9 mouse cellular contexts compared by ENCODE assay signal in the genomic region with DNA sequence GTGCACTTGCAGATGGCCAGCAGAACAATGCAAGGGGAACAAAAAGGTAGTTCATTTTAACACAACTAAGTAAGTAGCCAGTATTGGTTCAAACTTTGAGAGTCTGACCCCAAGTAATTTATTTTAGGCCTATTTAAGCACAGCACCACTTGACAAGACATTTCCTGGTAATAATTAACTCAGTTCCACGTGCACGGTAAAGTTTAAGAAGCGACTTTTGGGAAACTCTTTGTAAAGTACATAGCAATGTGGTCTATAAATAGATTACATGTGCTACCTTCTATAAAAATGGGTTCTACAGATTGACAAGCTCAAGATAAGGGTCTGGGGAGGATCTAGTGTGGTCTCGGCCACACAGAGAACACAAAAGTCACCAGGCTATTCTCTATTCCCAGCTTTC. TPM values are rescaled to one million over a fixed set of nuclear protein-coding genes. Genes with fewer than 3 reads are reported as not detected.
DNase-seq lines count a peak whose midpoint lies in the region; ATAC-seq and TF ChIP-seq lines count a peak whose summit lies in the region.
"Had no signal": no experiment of that assay in that cellular context is flagged by ENCODE, and none has a peak within 500 bp of the region (broad histone marks: within the 10 kb centered on the region; RNA-seq: fewer than 3 reads in every experiment).

No protein-coding gene starts in this region.

- H3K4me2 ChIP-seq in hindbrain, postnatal 0 days (ENCODE audit: low read depth, low read length) = no peak overlapping the region
- no peak overlapping the region for H3K4me2 ChIP-seq in midbrain, embryonic 12.5 days (replicated peaks)
- H3K4me2 ChIP-seq in midbrain, embryonic 14.5 days (ENCODE audit: low read length) = no peak overlapping the region
- 0 out of 2 replicates have a peak overlapping the region, but pooled peaks have one; percentile 32 for H3K4me2 ChIP-seq in limb, embryonic 12.5 days
- no peak overlapping the region for H3K4me2 ChIP-seq in stomach, postnatal 0 days (replicated peaks; ENCODE audit: low read depth)

- H3K27me3 ChIP-seq in hindbrain, embryonic 10.5 days (ENCODE audit: insufficient read depth, poor library complexity, severe bottlenecking) = no peaks in the 10 kb centered on the region
- no peaks in the 10 kb centered on the region for H3K27me3 ChIP-seq in hindbrain, postnatal 0 days (ENCODE audit: insufficient read depth, low read length)
- no peaks in the 10 kb centered on the region for H3K27me3 ChIP-seq in midbrain, embryonic 12.5 days
- no peaks in the 10 kb centered on the region for H3K27me3 ChIP-seq in midbrain, embryonic 14.5 days (ENCODE audit: control insufficient read depth, insufficient read depth, low read length)
- H3K27me3 ChIP-seq in limb, embryonic 12.5 days = no peaks in the 10 kb centered on the region
- no peaks in the 10 kb centered on the region for H3K27me3 ChIP-seq in stomach, postnatal 0 days (ENCODE audit: control insufficient read depth, insufficient read depth, low read length)

- H3K9ac ChIP-seq in hindbrain, postnatal 0 days (replicated peaks; ENCODE audit: low read length) = no peak overlapping the region
- H3K9ac ChIP-seq in midbrain, embryonic 12.5 days (replicated peaks) = no peak overlapping the region
- H3K9ac ChIP-seq in midbrain, embryonic 14.5 days (replicated peaks; ENCODE audit: low read length) = no peak overlapping the region
- H3K9ac ChIP-seq in limb, embryonic 12.5 days (replicated peaks) = no peak overlapping the region
- no peak overlapping the region for H3K9ac ChIP-seq in stomach, postnatal 0 days (ENCODE audit: low read length)

- H3K27ac ChIP-seq in hindbrain, embryonic 10.5 days = peak overlapping the region; percentile 87
- H3K27ac ChIP-seq in hindbrain, postnatal 0 days = no peak overlapping the region
- 0 out of 2 replicates have a peak overlapping the region, but pooled peaks have one; percentile 20 for H3K27ac ChIP-seq in midbrain, embryonic 12.5 days (replicated peaks)
- no peak overlapping the region for H3K27ac ChIP-seq in midbrain, embryonic 14.5 days (replicated peaks; ENCODE audit: low read depth, low read length)
- peak overlapping the region; percentile 94 for H3K27ac ChIP-seq in limb, embryonic 12.5 days
- peak overlapping the region; percentile 98 for H3K27ac ChIP-seq in stomach, postnatal 0 days (replicated peaks)

- H3K9me3 ChIP-seq in hindbrain, embryonic 10.5 days = no peaks in the 10 kb centered on the region
- H3K9me3 ChIP-seq in hindbrain, postnatal 0 days (ENCODE audit: low read length) = no peaks in the 10 kb centered on the region
- no peaks in the 10 kb centered on the region for H3K9me3 ChIP-seq in midbrain, embryonic 12.5 days
- H3K9me3 ChIP-seq in midbrain, embryonic 14.5 days (ENCODE audit: control insufficient read depth, low read length) = no peaks in the 10 kb centered on the region
- H3K9me3 ChIP-seq in limb, embryonic 12.5 days = no peaks in the 10 kb centered on the region
- no peaks in the 10 kb centered on the region for H3K9me3 ChIP-seq in stomach, postnatal 0 days (ENCODE audit: control insufficient read depth, low read length)

- 70% methylated on average over 4 of the region's 4 CpGs for WGBS in hindbrain, embryonic 10.5 days
- WGBS in hindbrain, postnatal 0 days = 77% methylated on average over 4 of the region's 4 CpGs
- 83% methylated on average over 4 of the region's 4 CpGs for WGBS in midbrain, embryonic 12.5 days
- 76% methylated on average over 4 of the region's 4 CpGs for WGBS in midbrain, embryonic 14.5 days
- WGBS in limb, embryonic 12.5 days = 37% methylated on average over 4 of the region's 4 CpGs
- WGBS in stomach, postnatal 0 days = 31% methylated on average over 4 of the region's 4 CpGs

- intact Hi-C loops in left cerebral cortex, postnatal 14 days (cut with DNase I) = no loop called here

- no peak for DNase-seq in hindbrain, embryonic 10.5 days (ENCODE audit: low spot score)
- DNase-seq in hindbrain, postnatal 0 days (ENCODE audit: low spot score) = no peak
- no peak for DNase-seq in midbrain, embryonic 14.5 days
- no peak for DNase-seq in stomach, postnatal 0 days (ENCODE audit: low spot score)
- no peak for DNase-seq in c-Kit-positive CD71-positive TER-119-positive erythroid progenitor cells, embryonic 14.5 days (ENCODE audit: low spot score)
- no peak for DNase-seq in left cerebral cortex, postnatal 14 days (ENCODE audit: low spot score in 2 of 2)
- DNase-seq: adrenal gland, postnatal 25 days had no signal

- ATAC-seq in hindbrain, postnatal 0 days = no peak
- no peak for ATAC-seq in midbrain, embryonic 12.5 days (ENCODE audit: low FRiP score, low read depth)
- ATAC-seq in midbrain, embryonic 14.5 days (ENCODE audit: low FRiP score, low TSS enrichment) = no peak
- no peak for ATAC-seq in limb, embryonic 12.5 days (ENCODE audit: insufficient number of reproducible peaks, insufficient read depth, low FRiP score, low TSS enrichment, low read depth)
- ATAC-seq in stomach, postnatal 0 days (ENCODE audit: low FRiP score, low TSS enrichment) = no peak

- no peak for TF ChIP-seq EP300 in stomach, postnatal 0 days (optimal IDR thresholded peaks at IDR 0.05)

- H3K36me3 ChIP-seq in hindbrain, embryonic 10.5 days = no peaks in the 10 kb centered on the region
- no peaks in the 10 kb centered on the region for H3K36me3 ChIP-seq in hindbrain, postnatal 0 days (ENCODE audit: insufficient read depth, low read length)
- H3K36me3 ChIP-seq in midbrain, embryonic 12.5 days = no peaks in the 10 kb centered on the region
- no peaks in the 10 kb centered on the region for H3K36me3 ChIP-seq in midbrain, embryonic 14.5 days (ENCODE audit: control insufficient read depth, insufficient read depth, low read length)
- H3K36me3 ChIP-seq in limb, embryonic 12.5 days = no peaks in the 10 kb centered on the region
- H3K36me3 ChIP-seq in stomach, postnatal 0 days (ENCODE audit: control insufficient read depth, insufficient read depth, low read length) = no peaks in the 10 kb centered on the region

- 0 out of 2 replicates have a peak overlapping the region, but pooled peaks have one; percentile 28 for H3K4me3 ChIP-seq in hindbrain, embryonic 10.5 days
- H3K4me3 ChIP-seq in hindbrain, postnatal 0 days (ENCODE audit: low read length) = no peak overlapping the region
- no peak overlapping the region for H3K4me3 ChIP-seq in midbrain, embryonic 12.5 days
- H3K4me3 ChIP-seq in midbrain, embryonic 14.5 days (replicated peaks; ENCODE audit: low read depth, low read length) = no peak overlapping the region
- H3K4me3 ChIP-seq in limb, embryonic 12.5 days (replicated peaks) = no peak overlapping the region
- no peak overlapping the region for H3K4me3 ChIP-seq in stomach, postnatal 0 days (ENCODE audit: low read depth, low read length)

- H3K4me1 ChIP-seq in hindbrain, embryonic 10.5 days (replicated peaks) = peaks cover 52% of the 10 kb centered on the region
- peaks cover 6% of the 10 kb centered on the region for H3K4me1 ChIP-seq in hindbrain, postnatal 0 days (ENCODE audit: insufficient read depth, low read length)
- H3K4me1 ChIP-seq in midbrain, embryonic 12.5 days = peaks cover 32% of the 10 kb centered on the region
- 0 out of 2 replicates have a peak, but pooled peaks cover 9% of the 10 kb centered on the region for H3K4me1 ChIP-seq in midbrain, embryonic 14.5 days (ENCODE audit: control insufficient read depth, insufficient read depth, low read length)
- peaks cover 36% of the 10 kb centered on the region for H3K4me1 ChIP-seq in limb, embryonic 12.5 days (replicated peaks)
- peaks cover 18% of the 10 kb centered on the region for H3K4me1 ChIP-seq in stomach, postnatal 0 days (replicated peaks; ENCODE audit: control insufficient read depth, insufficient read depth)

- no peak for TF ChIP-seq CTCF in hindbrain, postnatal 0 days (IDR thresholded peaks at IDR 0.05; ENCODE audit: low read depth)
- TF ChIP-seq CTCF in stomach, postnatal 0 days (IDR thresholded peaks at IDR 0.05; ENCODE audit: low read depth) = no peak

RNA-seq across cellular contexts. Expression of a gene that starts 4.6 kb away (rescaled TPM):
- polyA plus RNA-seq in hindbrain, embryonic 10.5 days (2016; fragmentation: Nextera tagmentation; extraction: Ambion mirVana) = 312 TPM in 2 replicates
- 233 and 275 TPM in 2 replicates for total RNA-seq in hindbrain, postnatal 0 days (2014; rRNA removed)
- polyA plus RNA-seq in hindbrain, postnatal 0 days (2015; fragmentation: Nextera tagmentation; extraction: Ambion mirVana) = 179 and 191 TPM in 2 replicates
- 323 and 357 TPM in 2 replicates for polyA plus RNA-seq in midbrain, embryonic 12.5 days (2016; fragmentation: Nextera tagmentation; extraction: Ambion mirVana)
- polyA plus RNA-seq in midbrain, embryonic 14.5 days (2014; fragmentation: Nextera tagmentation; extraction: Ambion mirVana) = 168 and 170 TPM in 2 replicates
- 347 and 425 TPM in 2 replicates for polyA plus RNA-seq in limb, embryonic 12.5 days (2016; fragmentation: Nextera tagmentation; extraction: Ambion mirVana)
- 153 and 156 TPM in 2 replicates for polyA plus RNA-seq in stomach, postnatal 0 days (2015; fragmentation: Nextera tagmentation; extraction: Ambion mirVana)
- total RNA-seq in left cerebral cortex, postnatal 14 days (2021) = 100 to 1,000 TPM; 401 to 422 TPM

RNA-seq across cellular contexts. Expression of a gene that starts 15.0 kb away (rescaled TPM):
- polyA plus RNA-seq in hindbrain, embryonic 10.5 days (2016; fragmentation: Nextera tagmentation; extraction: Ambion mirVana) = 4.0 TPM in 2 replicates
- total RNA-seq in hindbrain, postnatal 0 days (2014; rRNA removed) = 1.2 TPM in 2 replicates
- polyA plus RNA-seq in hindbrain, postnatal 0 days (2015; fragmentation: Nextera tagmentation; extraction: Ambion mirVana) = 1.4 and 2.0 TPM in 2 replicates
- 1.7 and 2.8 TPM in 2 replicates for polyA plus RNA-seq in midbrain, embryonic 12.5 days (2016; fragmentation: Nextera tagmentation; extraction: Ambion mirVana)
- 1.1 and 2.4 TPM in 2 replicates for polyA plus RNA-seq in midbrain, embryonic 14.5 days (2014; fragmentation: Nextera tagmentation; extraction: Ambion mirVana)
- polyA plus RNA-seq in limb, embryonic 12.5 days (2016; fragmentation: Nextera tagmentation; extraction: Ambion mirVana) = 2.3 and 3.1 TPM in 2 replicates
- 2.1 and 2.6 TPM in 2 replicates for polyA plus RNA-seq in stomach, postnatal 0 days (2015; fragmentation: Nextera tagmentation; extraction: Ambion mirVana)
- total RNA-seq in left cerebral cortex, postnatal 14 days (2021) = 1 to 10 TPM; 1.6 to 2.5 TPM

RNA-seq across cellular contexts. Expression of a gene that starts 21.3 kb away (rescaled TPM):
- 87.9 and 93.3 TPM in 2 replicates for polyA plus RNA-seq in hindbrain, embryonic 10.5 days (2016; fragmentation: Nextera tagmentation; extraction: Ambion mirVana)
- 95.5 and 131 TPM in 2 replicates for total RNA-seq in hindbrain, postnatal 0 days (2014; rRNA removed)
- polyA plus RNA-seq in hindbrain, postnatal 0 days (2015; fragmentation: Nextera tagmentation; extraction: Ambion mirVana) = 122 and 127 TPM in 2 replicates
- polyA plus RNA-seq in midbrain, embryonic 12.5 days (2016; fragmentation: Nextera tagmentation; extraction: Ambion mirVana) = 71.4 and 77.2 TPM in 2 replicates
- polyA plus RNA-seq in midbrain, embryonic 14.5 days (2014; fragmentation: Nextera tagmentation; extraction: Ambion mirVana) = 62.4 and 78.1 TPM in 2 replicates
- polyA plus RNA-seq in limb, embryonic 12.5 days (2016; fragmentation: Nextera tagmentation; extraction: Ambion mirVana) = 111 and 114 TPM in 2 replicates
- 426 and 435 TPM in 2 replicates for polyA plus RNA-seq in stomach, postnatal 0 days (2015; fragmentation: Nextera tagmentation; extraction: Ambion mirVana)
- total RNA-seq in left cerebral cortex, postnatal 14 days (2021) = 10 to 100 TPM; 43.6 to 44.2 TPM

RNA-seq across cellular contexts. Expression of a gene that starts 29.9 kb away (rescaled TPM):
- polyA plus RNA-seq in hindbrain, embryonic 10.5 days (2016; fragmentation: Nextera tagmentation; extraction: Ambion mirVana) = 3.9 and 4.0 TPM in 2 replicates
- total RNA-seq in hindbrain, postnatal 0 days (2014; rRNA removed) = 0.47 and 8.4 TPM in 2 replicates
- 5.0 and 5.8 TPM in 2 replicates for polyA plus RNA-seq in hindbrain, postnatal 0 days (2015; fragmentation: Nextera tagmentation; extraction: Ambion mirVana)
- polyA plus RNA-seq in midbrain, embryonic 12.5 days (2016; fragmentation: Nextera tagmentation; extraction: Ambion mirVana) = 3.2 and 3.5 TPM in 2 replicates
- polyA plus RNA-seq in midbrain, embryonic 14.5 days (2014; fragmentation: Nextera tagmentation; extraction: Ambion mirVana) = 1.7 and 3.3 TPM in 2 replicates
- polyA plus RNA-seq in limb, embryonic 12.5 days (2016; fragmentation: Nextera tagmentation; extraction: Ambion mirVana) = 4.9 and 6.7 TPM in 2 replicates
- 469 and 489 TPM in 2 replicates for polyA plus RNA-seq in stomach, postnatal 0 days (2015; fragmentation: Nextera tagmentation; extraction: Ambion mirVana)
- total RNA-seq in left cerebral cortex, postnatal 14 days (2021) = 1 to 10 TPM; 2.6 TPM

RNA-seq across cellular contexts. Expression of a gene that starts 36.4 kb away (rescaled TPM):
- polyA plus RNA-seq in hindbrain, embryonic 10.5 days (2016; fragmentation: Nextera tagmentation; extraction: Ambion mirVana) = 56.0 and 61.1 TPM in 2 replicates
- total RNA-seq in hindbrain, postnatal 0 days (2014; rRNA removed) = 18.2 and 22.7 TPM in 2 replicates
- polyA plus RNA-seq in hindbrain, postnatal 0 days (2015; fragmentation: Nextera tagmentation; extraction: Ambion mirVana) = 59.7 and 67.9 TPM in 2 replicates
- polyA plus RNA-seq in midbrain, embryonic 12.5 days (2016; fragmentation: Nextera tagmentation; extraction: Ambion mirVana) = 38.6 and 44.5 TPM in 2 replicates
- 55.9 and 66.2 TPM in 2 replicates for polyA plus RNA-seq in midbrain, embryonic 14.5 days (2014; fragmentation: Nextera tagmentation; extraction: Ambion mirVana)
- polyA plus RNA-seq in limb, embryonic 12.5 days (2016; fragmentation: Nextera tagmentation; extraction: Ambion mirVana) = 37.4 and 40.8 TPM in 2 replicates
- 31.2 and 33.0 TPM in 2 replicates for polyA plus RNA-seq in stomach, postnatal 0 days (2015; fragmentation: Nextera tagmentation; extraction: Ambion mirVana)
- 10 to 100 TPM; 39.3 to 39.6 TPM for total RNA-seq in left cerebral cortex, postnatal 14 days (2021)

Comparison
In these comparisons a context has a peak if more than half of its experiments do, and no peak if none do; other contexts are left out.
1. H3K27ac ChIP-seq: peak in hindbrain, embryonic 10.5 days (single experiment), midbrain, embryonic 12.5 days (single experiment), limb, embryonic 12.5 days (single experiment) and stomach, postnatal 0 days (single experiment); none in hindbrain, postnatal 0 days (single experiment) and midbrain, embryonic 14.5 days (single experiment).